Mouse (Mus musculus): ENCODE data around the gene Lyl1. TPM values are rescaled to one million over a fixed set of nuclear protein-coding genes. Genes with fewer than 3 reads are reported as not detected.

The Lyl1 gene
- polyA plus RNA-seq, 1 experiment = not detected

GRCm38 (mm10) chr8:84706610-84707266 lies 5.5 kb downstream of the Lyl1 start:
- Histone ChIP-seq H3K4me1 (ENCODE audit: control insufficient read depth, insufficient read depth, low read length) (no peaks in the 10 kb centered on the region), H3K27ac (ENCODE audit: insufficient read depth, low read length) (no peak overlapping the region), H3K27me3 (ENCODE audit: control insufficient read depth, insufficient read depth, low read length, poor library complexity, severe bottlenecking) (peaks cover 22% of the 10 kb centered on the region), H3K9me3 (replicated peaks; ENCODE audit: control insufficient read depth, insufficient read depth, low read length, poor library complexity, severe bottlenecking) (no peaks in the 10 kb centered on the region), H3K36me3 (ENCODE audit: control insufficient read depth, insufficient read depth, low read length, poor library complexity, severe bottlenecking) (no peaks in the 10 kb centered on the region), H3K4me3 (ENCODE audit: low read depth, low read length) (peak overlapping the region; percentile 40), H3K9ac (ENCODE audit: low read depth, poor library complexity, severe bottlenecking) (peak overlapping the region; percentile 53)
- TF ChIP-seq CTCF (IDR thresholded peaks at IDR 0.05; ENCODE audit: low read depth, low read length) = no peak
- no peak for TF ChIP-seq POLR2A (IDR thresholded peaks at IDR 0.05; ENCODE audit: insufficient read depth, low read length)
- no peak for TF ChIP-seq EP300 (IDR thresholded peaks at IDR 0.05; ENCODE audit: insufficient read depth, low read depth, low read length)

DNA sequence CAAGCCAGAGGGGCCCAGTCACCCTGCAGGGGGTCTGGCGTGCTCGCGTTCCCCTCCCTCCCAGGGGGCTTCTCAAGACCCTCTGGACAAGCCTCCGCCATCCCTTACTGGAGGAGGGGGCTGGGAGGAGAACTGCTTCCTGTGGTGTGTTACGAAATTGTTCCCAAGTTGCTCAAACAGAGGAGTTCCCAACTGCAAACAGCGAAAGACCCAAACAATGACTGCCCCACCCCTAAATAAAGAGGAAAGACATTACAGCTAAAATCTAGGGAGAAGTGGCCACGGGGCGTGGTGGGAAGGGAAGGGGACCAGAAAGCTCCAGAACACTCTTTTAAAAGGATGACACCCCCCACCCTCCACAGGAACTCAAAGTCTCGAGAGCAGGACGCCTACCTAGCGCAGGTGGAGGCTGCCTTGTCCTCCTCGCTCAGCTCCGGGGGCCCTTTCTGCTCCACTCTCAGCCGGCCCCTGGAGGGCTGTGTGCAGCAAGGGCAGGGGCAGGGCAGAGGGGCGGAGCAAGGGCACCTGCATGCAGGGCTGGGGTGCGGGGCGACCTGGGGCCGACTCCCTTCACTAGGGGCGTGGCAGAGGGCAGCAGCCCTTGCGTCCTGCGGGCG lies 6.1 kb downstream of the Lyl1 start:
- Histone ChIP-seq H3K9me3 (replicated peaks; ENCODE audit: control insufficient read depth, insufficient read depth, low read length, poor library complexity, severe bottlenecking) (no peaks in the 10 kb centered on the region), H3K9ac (ENCODE audit: low read depth, poor library complexity, severe bottlenecking) (peak overlapping the region; percentile 53; the same call in 1 of the 2 replicates), H3K27me3 (ENCODE audit: control insufficient read depth, insufficient read depth, low read length, poor library complexity, severe bottlenecking) (peaks cover 22% of the 10 kb centered on the region), H3K4me3 (ENCODE audit: low read depth, low read length) (peak overlapping the region; percentile 40), H3K27ac (ENCODE audit: insufficient read depth, low read length) (no peak overlapping the region), H3K4me1 (ENCODE audit: control insufficient read depth, insufficient read depth, low read length) (no peaks in the 10 kb centered on the region), H3K36me3 (ENCODE audit: control insufficient read depth, insufficient read depth, low read length, poor library complexity, severe bottlenecking) (no peaks in the 10 kb centered on the region)
- TF ChIP-seq POLR2A (IDR thresholded peaks at IDR 0.05; ENCODE audit: insufficient read depth, low read length) (no peak), EP300 (IDR thresholded peaks at IDR 0.05; ENCODE audit: insufficient read depth, low read depth, low read length) (no peak), CTCF (IDR thresholded peaks at IDR 0.05; ENCODE audit: low read depth, low read length) (no peak)

DNA sequence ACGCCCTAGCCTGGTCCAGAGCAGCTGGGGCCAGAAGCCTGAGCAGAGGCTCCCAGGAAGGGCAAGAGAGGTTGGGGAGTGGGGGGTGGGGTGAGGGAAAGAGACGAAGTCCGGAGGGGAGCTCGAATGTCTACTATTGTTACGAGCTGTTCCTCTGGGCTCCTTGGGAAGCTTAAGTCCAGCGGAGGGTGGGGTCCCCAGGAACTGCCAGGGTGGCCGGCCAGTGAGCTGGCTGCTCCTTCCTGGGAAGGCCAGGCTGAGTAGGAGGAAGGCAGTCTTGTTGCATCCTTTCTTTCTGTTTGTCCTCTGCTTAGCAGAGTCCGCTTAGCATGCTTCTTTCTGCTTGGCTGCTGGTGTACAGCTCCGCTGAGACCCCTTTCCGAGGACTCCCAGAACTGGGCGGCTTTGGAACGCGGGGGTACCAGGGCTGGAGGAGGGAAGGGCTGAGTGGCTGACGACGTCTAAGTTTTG lies 6.8 kb downstream of the Lyl1 start:
- H3K9ac ChIP-seq (ENCODE audit: low read depth, poor library complexity, severe bottlenecking) = 0 out of 2 replicates have a peak overlapping the region, but pooled peaks have one; percentile 8
- H3K27me3 ChIP-seq (ENCODE audit: control insufficient read depth, insufficient read depth, low read length, poor library complexity, severe bottlenecking) = peaks cover 22% of the 10 kb centered on the region
- no peaks in the 10 kb centered on the region for H3K9me3 ChIP-seq (replicated peaks; ENCODE audit: control insufficient read depth, insufficient read depth, low read length, poor library complexity, severe bottlenecking)
- H3K36me3 ChIP-seq (ENCODE audit: control insufficient read depth, insufficient read depth, low read length, poor library complexity, severe bottlenecking) = no peaks in the 10 kb centered on the region
- no peak for TF ChIP-seq POLR2A (IDR thresholded peaks at IDR 0.05; ENCODE audit: insufficient read depth, low read length)
- no peak for TF ChIP-seq EP300 (IDR thresholded peaks at IDR 0.05; ENCODE audit: insufficient read depth, low read depth, low read length)
- no peak for TF ChIP-seq CTCF (IDR thresholded peaks at IDR 0.05; ENCODE audit: low read depth, low read length)
- H3K4me3 ChIP-seq (ENCODE audit: low read depth, low read length) = no peak overlapping the region
- no peak overlapping the region for H3K27ac ChIP-seq (ENCODE audit: insufficient read depth, low read length)
- no peaks in the 10 kb centered on the region for H3K4me1 ChIP-seq (ENCODE audit: control insufficient read depth, insufficient read depth, low read length)

GRCm38 (mm10) chr8:84708774-84709475 lies 7.7 kb downstream of the Lyl1 start:
- no peak overlapping the region for H3K27ac ChIP-seq (ENCODE audit: insufficient read depth, low read length)
- H3K27me3 ChIP-seq (ENCODE audit: control insufficient read depth, insufficient read depth, low read length, poor library complexity, severe bottlenecking) = peaks cover 22% of the 10 kb centered on the region
- H3K9ac ChIP-seq (ENCODE audit: low read depth, poor library complexity, severe bottlenecking) = no peak overlapping the region

DNA sequence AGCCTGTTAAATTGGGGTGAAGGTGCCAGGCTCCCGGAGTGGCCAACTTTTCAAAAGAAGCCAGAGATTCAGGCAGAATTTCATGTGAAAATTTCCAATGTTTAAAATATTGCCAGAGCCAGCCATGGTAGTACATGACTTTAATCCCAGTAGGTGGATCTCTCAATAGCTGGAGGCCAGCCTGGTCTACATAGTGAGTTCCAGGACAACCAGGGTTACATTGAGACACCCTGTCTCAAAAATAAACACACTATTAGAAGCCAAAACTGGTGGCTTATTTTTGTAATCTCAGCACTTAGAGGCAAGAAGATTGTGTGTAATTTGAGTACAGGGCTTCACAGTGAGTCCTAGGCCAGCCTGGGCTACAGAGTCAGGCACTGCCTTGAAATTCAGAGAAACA lies 8.7 kb downstream of the Lyl1 start:
- Histone ChIP-seq H3K4me1 (ENCODE audit: control insufficient read depth, insufficient read depth, low read length) (no peaks in the 10 kb centered on the region), H3K36me3 (ENCODE audit: control insufficient read depth, insufficient read depth, low read length, poor library complexity, severe bottlenecking) (no peaks in the 10 kb centered on the region), H3K27ac (ENCODE audit: insufficient read depth, low read length) (no peak overlapping the region), H3K9me3 (replicated peaks; ENCODE audit: control insufficient read depth, insufficient read depth, low read length, poor library complexity, severe bottlenecking) (no peaks in the 10 kb centered on the region), H3K4me3 (ENCODE audit: low read depth, low read length) (no peak overlapping the region), H3K27me3 (ENCODE audit: control insufficient read depth, insufficient read depth, low read length, poor library complexity, severe bottlenecking) (peaks cover 21% of the 10 kb centered on the region), H3K9ac (ENCODE audit: low read depth, poor library complexity, severe bottlenecking) (no peak overlapping the region)
- TF ChIP-seq EP300 (IDR thresholded peaks at IDR 0.05; ENCODE audit: insufficient read depth, low read depth, low read length) (no peak), POLR2A (IDR thresholded peaks at IDR 0.05; ENCODE audit: insufficient read depth, low read length) (no peak), CTCF (IDR thresholded peaks at IDR 0.05; ENCODE audit: low read depth, low read length) (no peak)

More at GRCm38 (mm10) chr8:84708774-84709475, 7.7 kb downstream of the Lyl1 start:
- Histone ChIP-seq H3K36me3 (ENCODE audit: control insufficient read depth, insufficient read depth, low read length, poor library complexity, severe bottlenecking) (no peaks in the 10 kb centered on the region), H3K9me3 (replicated peaks; ENCODE audit: control insufficient read depth, insufficient read depth, low read length, poor library complexity, severe bottlenecking) (no peaks in the 10 kb centered on the region), H3K4me3 (ENCODE audit: low read depth, low read length) (no peak overlapping the region), H3K4me1 (ENCODE audit: control insufficient read depth, insufficient read depth, low read length) (no peaks in the 10 kb centered on the region)
- TF ChIP-seq POLR2A (IDR thresholded peaks at IDR 0.05; ENCODE audit: insufficient read depth, low read length) (no peak), EP300 (IDR thresholded peaks at IDR 0.05; ENCODE audit: insufficient read depth, low read depth, low read length) (0 out of 2 replicates have a peak, but pooled peaks have one; percentile 18), CTCF (IDR thresholded peaks at IDR 0.05; ENCODE audit: low read depth, low read length) (peak; percentile 91)

Data from ES-Bruce4 (cell line).